Mouse (Mus musculus) CD4-positive, CD25-positive, alpha-beta regulatory T cell, adult 2 months (primary cell): ENCODE measurements around the gene Cwc22.

Experiments used
- DNase-seq: peaks from one replicate; pipeline ENCODE4 v3.0.0-alpha.2; 2012; ENCODE audit warnings: low read depth, low spot score

Cwc22 gene

DNA sequence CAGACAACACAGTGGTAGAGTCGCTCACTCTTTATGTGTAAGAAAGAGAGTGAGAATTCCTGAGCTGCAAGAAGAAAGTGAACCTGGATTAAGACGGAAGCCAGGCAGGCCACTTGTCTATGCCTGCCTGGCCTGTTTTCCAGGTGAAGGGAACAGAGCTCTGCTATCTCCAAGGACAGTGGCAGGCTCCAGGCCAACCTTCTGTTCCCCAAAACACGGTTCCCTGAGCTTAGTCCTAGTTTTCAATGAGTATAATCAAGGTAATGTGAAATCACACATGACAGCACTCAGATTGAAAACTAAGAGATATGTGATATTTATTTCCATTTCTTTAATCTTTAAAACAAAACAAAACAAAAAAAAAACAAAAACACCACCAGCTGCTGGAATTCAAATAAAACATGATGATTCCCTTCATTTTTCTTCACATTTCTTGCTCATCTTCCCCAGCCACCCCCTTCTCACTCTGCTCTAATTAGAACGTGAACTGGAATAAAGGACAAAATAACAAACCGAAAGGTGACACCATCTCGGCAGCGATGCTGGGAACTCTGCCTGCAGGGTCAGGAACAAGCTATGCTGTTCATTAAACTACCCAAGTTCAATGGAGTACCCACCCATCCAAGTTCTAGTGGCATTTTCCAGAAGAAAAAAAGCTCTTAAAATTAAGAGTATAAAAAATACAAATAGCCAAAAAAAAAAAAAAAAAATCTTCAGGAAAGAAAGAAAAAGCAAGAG lies 20.8 kb downstream of the Cwc22 start:
- DNase-seq = no peak

DNA sequence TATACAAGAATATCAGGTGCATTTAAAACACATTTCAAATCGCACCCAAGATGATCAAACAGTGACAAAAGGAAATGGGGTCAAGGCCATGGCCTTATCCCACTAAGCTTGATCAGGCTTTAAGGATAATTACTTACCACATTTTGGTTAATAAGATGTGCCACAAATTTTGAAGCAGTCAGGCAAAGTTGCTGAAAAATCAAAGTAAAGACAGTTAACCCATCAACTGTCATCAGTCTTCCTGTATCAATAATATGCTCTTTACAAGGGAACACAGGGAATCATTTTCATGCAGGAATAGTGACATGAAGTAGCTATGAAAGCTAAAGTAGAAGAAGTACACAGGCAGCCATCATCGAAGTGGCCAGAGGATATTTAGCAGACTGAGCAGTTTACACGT lies 22.2 kb downstream of the Cwc22 start:
- no peak for DNase-seq

DNA sequence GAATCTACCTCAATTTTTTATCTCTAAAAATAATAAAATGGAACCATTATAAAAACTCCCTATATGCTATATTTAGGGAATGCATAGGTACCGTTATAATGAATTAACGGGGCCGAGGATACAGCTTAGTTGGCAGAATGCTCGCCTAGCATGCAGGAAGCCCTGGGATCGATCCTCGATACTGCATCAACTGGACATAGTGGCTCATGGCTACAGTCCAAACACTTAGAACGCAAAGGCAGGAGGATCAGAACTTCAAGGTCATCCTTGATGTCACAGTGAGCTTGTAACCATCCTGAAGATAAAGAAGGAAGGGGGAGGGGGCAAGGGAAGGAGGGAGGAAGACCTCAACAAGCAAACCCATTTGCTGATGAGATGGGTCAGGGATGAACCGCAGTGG lies 23.0 kb downstream of the Cwc22 start:
- no peak for DNase-seq

DNA sequence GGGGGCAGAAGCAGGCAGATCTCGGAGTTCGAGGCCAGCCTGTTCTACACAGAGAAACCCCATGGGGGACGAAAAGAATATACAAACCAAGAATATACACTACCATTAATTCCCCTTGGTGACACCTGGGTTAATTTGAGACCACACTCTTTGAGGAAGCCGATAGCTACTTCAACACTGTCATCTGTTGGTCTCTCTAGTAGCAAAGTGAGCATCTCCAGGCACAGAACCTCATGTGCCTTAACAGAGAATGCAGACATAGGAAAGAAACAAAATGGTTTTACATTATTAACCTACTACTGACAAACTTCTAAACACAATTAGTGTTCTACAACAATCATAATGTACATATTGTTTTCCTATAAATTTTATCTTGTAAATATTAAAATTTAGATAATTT lies 24.9 kb downstream of the Cwc22 start:
- no peak for DNase-seq

DNA sequence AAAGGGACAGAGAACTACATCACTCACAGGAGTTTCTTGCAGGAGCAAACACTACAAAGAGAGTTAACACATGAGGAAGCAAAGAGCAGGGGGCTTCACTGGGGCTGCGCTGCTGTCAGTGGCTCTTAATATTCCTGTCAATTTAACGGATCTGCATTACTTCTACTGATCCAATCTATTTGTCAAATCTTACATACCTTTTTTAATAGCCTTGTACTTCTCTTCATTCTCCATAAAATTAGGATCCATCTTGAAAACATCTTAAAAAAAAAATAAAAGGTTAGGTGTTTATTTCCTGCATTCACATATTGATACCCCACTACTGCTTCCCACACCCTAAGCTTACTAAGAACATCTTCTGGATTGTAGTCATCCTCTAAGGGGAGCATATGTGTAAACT lies 25.6 kb downstream of the Cwc22 start:
- no peak for DNase-seq

DNA sequence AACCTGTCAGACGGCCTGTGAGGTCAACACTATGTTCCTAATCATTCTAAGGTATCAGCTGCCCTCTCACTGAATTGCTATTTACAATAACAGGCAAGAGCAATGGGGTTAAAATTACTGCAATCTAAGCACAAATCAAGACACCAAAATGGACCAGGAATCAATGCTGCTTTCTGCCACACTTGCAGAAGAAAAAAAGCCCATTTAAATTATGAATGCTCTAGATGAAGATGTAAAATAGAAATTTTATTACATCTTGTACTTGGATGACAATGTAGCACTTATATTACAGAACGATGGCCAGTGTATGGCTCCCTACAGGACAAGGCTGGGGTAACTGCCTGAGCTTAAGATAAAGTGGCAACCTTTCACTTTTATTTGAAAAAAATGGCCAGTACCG lies 27.7 kb downstream of the Cwc22 start:
- DNase-seq = no peak

DNA sequence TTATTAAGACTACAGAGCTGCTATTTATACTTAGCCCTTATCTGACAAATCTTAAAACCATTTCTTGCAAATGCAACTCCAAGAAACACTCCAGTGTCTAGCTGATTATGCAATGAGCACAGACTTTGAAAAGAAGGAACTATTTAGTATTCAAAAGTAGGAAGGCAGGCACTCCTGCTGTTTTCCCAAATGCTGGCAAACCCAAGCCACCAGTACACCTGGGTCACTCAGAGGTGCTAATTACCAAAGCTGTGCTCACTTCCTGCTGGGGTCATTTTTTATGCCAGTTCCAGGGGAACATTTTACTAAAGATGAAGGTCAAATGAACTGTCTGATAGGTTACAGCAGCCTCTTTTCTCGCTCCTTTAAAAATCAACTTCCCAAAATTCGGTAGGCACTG lies 28.2 kb downstream of the Cwc22 start:
- no peak for DNase-seq

DNA sequence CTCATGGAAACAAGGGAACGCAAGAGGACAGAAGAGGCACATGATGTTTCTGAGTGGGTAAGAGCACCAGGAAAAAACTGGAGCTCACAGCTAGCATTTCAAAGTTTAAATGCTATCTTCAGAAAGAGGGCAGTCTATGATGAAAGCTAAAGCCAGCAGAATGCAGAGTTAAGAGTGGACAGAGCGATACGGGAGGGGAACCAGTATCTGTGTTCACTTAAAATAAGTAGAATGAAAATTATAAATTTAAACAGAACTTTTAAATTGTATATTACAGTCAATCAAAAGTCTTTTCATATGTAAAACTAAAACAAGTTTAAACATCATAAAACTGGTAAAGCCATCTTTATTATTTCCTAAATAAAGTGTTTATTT lies 28.8 kb downstream of the Cwc22 start:
- DNase-seq = no peak

DNA sequence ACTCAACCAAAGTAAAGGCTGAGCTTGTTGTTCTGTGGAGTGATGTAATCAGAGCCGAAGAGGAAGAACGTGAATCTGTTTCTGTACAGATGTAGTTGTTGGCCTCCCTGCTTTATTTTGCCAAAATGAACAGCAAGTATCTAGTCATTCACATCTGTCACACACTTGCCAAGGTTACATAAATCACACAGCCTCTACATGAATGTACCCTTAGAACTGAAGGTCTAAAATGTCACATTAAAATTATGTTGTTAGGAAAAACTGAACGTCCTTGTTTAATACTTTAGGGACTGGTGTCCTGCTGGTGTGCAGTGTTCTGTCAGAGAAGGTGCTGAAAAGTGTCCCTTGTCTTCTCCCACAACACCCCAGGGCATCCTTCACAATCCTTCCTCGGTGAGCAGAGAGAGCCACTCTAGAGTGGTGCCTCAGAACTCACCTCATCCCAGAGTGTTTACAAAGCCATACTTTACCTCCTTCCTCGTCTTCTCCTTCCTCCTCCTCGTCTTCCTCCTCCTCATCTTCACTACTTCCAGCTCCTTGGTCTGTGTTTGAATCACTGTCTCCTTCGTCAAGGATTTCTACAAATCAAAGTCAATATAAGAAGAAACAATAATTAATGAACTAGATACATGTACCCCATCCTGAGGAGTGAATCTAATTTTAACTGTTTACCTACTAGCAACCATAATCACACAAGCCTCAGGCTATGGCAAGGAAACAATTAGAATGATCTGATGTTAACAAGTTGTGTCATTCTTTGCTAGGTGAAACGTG lies 29.4 kb downstream of the Cwc22 start:
- DNase-seq = no peak

DNA sequence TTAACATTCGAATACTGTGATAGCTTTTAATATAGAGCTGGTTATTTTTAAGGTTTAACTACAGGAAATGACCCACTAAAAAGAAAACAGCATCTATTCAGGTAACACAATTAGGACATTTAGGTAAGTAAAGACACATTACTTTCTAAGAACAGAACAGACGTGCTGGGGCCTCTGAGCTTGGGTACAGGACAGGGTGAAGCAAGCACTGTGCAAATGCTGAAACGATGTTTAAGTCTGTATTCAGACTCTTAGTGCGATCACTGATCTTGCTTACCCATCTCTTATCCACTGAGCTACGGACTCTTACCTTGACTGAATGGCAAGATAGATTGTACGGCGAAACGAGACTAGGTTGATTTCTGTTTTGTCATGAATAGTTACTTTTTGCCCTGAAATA lies 31.0 kb downstream of the Cwc22 start:
- no peak for DNase-seq

DNA sequence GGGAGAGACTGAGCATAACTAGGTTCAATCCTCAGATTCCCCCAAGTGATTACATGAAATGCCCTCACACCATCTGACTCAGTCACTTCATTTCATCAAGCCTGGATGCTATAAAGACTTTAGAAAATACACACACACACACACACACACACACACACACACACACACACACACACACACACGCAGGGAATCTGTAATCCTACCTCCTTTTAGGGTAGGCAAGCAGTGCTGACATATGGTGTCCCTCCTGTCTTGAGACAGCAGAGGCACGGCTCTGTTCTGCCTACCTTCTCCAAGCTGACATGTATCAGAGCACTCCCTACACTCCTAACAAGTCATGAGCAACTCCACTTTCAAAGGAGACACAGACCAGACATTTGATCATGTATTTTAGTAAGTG lies 32.5 kb downstream of the Cwc22 start:
- DNase-seq = no peak

DNA sequence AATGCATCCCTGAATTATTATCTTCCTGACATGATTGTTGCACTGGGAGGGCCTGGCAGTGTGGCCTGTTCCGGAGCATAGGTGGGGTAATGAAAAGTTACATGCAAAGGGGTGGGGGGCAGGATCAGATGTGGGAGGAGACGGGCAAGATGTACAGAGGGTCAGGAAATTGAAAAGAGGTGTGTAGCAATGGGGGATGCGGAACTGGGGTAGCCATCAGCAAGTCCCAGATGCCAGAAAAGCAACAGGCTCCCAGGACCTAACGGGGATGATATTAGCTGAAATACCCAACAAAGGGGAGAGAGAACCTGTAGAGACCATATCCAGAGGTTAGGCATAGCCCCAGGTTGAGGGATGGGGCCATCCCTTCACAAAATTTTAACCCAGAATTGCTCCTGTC lies 34.0 kb downstream of the Cwc22 start:
- DNase-seq = no peak

DNA sequence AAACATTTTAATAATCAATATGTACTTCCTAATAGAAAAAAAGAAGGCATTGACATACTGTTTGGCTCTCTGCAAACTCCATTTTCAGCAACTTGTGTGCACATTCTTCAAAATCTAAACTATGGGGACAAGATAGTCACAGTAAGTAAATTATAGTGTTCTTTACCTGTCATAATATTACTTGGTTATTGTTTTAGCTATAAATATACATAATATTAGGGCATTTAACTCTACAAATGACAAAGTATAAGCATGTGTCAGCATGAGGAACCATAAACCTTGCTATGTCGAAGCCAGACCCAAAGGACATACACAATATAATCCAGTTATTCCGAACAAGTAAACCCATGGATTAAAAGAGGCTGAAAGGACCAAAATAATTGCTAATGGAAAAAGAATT lies 34.7 kb downstream of the Cwc22 start:
- no peak for DNase-seq

DNA sequence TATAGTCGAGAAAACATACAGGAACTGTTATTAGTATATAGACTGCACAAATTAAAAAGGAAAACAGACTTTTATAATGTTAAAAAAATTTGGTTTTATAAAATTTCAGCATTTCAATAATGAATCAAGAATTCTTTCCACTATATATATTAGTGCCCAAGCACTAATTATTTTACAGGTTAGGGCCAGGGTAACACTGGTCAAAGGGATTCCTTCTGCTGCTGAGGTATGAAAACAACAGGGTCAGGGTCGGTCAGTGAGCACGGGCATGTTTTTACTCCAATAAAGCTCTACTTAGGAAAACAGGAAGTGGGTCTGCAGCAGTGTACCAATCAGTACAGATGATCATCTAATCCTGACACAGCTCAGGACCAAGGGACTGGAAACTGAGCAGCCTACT lies 36.0 kb downstream of the Cwc22 start:
- DNase-seq = no peak

DNA sequence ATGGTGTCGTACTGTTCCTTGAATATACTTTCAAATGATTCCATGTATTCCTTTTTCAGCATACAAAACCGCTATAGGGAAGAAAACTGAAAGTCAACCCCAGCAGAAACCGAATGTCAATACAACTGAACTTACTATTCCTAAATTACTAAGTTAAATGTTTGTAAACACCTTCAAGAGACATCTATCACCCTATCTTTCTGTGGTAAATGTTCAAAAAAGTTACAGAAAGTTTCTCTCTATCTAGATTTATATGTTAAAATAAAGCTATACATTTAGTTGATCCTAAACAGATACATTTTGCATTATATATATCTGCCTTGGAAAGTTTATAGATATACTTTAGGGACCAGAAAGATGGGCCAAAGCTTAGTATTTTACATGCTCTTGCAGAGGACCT lies 39.0 kb downstream of the Cwc22 start:
- no peak for DNase-seq

DNA sequence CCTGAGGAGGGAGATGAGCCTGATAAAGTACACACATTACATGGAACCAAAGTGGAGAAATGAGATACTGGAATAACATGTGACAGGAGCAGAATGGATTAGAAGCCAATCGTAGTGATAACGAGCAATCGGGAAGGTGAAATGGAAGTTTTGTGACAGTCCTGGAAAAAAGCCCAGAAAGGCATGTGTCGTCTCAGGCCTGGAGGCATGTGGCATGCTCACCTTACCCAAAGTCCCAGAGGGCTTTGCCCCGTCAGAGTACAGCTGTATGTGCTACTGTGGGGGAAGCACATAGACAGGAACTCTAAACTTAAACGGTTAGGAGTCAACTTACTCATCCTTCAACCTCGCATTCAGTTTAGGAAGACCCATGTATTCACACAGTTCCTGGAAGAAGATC lies 41.2 kb downstream of the Cwc22 start:
- no peak for DNase-seq

DNA sequence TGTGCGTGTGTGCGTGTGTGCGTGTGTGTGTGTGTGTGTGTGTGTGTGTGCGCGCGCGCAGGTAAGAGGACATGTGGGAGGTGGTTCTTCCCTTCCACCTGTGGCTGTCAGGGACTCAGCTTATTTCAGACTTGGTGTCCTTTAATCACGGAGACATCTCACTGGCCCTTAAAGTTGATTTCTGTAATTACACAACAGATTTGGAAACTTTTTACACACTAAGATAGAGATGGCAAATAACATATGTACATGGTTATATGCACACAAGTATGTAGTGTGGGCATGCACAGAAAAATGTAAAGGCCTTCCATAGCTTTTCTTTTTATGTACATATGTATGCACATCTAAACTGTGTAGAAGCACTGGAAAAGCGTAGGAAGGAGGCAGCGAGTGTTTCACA lies 41.7 kb downstream of the Cwc22 start:
- DNase-seq = no peak

DNA sequence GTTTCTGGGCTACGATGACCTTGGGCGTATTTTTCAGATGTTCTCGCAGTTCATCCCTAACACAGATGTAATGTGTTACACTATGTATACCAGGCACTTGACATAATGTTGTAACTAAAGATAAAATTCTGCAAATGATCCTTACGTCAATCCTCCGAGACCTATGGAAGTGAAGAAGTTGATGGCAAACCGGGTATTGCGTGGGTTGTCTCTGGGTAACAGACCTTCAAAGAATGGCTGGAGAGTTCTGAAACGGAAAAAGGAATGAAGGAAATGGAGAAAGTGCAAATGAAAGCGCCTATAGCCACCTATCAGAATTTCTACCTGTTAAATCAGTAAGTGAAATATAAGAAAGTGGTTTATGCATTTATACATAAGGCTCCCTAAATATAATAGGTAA lies 42.2 kb downstream of the Cwc22 start:
- DNase-seq = no peak

DNA sequence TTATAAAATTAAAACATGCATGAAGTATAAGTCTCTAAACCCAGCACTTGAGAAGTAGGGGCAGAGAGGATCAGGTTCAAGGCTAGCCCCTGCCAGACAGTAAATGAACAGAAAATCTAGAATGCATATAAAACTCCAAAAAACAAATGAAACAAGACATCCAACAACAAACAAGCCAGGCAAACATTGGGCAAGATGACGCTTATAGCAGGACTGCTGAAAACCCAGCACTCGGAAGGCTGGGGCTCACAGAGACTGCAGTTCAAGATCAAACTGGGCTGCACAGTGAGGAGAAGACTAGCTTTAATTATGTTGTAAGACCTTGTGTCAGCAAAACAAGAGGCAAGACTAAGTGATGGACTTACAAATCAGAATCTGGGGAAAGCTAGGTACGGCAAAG lies 43.1 kb downstream of the Cwc22 start:
- no peak for DNase-seq

DNA sequence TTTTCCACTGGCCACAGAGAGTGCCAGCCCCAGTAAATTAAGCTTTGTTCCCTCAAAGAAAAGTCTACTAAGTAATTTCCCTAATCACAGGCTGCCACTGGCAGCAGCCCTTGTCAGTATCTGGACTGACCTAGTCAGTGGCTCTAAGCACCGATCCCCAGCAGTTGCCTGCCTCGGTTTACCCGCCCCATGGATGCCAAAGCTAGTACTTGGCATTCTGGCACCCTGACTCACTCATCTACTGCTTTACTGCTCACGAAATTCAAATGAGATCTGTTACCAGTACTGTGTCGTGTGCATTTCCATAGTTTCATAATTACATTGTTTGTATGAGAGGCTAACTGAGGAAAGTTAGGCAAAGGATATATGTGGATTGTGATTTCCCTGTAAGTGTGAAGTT lies 44.9 kb downstream of the Cwc22 start:
- no peak for DNase-seq

DNA sequence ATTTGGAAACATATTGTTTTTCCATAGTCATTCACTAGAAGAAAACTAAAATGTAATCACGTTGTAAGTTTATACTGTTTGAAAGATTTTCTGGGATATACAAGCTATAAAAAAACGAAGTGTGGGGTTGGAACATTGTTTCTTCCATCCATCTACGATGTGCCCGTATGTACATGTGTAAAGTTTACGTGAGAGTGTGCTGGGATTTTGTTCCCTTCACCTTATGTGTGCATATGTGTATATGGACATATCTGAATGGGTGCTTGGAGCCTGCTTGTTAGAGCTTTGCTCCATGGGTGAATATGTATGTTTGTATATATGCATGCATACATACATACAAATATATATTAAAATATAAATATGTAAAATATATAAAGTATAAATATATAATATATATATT lies 45.4 kb downstream of the Cwc22 start:
- no peak for DNase-seq

DNA sequence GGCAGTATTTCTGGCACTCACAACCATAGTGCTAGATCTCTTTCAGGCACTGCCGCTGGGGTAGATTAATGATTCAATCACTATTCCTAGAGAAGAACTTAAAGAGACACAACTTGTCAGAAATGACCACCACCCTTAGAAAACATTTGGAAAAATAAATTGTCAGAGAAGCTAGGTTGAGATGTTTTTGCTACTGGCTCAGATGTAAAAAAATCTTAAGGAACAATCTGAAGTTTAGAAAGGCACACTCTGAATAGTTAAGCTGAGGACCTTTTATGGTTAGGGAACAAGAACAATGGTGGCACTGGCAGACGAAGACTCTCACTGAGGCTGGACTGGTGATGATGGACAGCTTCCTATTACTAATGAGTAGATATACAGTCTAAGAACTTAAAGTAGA lies 46.1 kb downstream of the Cwc22 start:
- no peak for DNase-seq

DNA sequence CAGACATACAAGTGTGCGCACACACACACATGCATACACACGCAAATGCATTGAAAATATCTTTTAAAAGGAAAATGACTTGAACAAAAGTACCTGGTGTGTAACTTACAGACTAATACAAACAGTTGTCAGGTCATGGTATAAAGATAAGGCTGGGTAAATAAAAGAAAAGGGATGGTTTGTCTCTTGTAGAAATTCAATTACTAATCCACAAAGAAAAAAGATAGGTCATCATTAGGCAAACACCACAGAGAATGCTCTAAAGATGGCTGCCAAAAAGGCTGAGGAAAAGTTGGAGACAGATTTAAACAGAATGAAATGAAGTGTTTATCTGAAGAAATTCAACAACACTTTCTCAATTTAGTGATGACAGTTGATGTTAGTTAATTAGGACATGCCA lies 47.7 kb downstream of the Cwc22 start:
- DNase-seq = no peak

DNA sequence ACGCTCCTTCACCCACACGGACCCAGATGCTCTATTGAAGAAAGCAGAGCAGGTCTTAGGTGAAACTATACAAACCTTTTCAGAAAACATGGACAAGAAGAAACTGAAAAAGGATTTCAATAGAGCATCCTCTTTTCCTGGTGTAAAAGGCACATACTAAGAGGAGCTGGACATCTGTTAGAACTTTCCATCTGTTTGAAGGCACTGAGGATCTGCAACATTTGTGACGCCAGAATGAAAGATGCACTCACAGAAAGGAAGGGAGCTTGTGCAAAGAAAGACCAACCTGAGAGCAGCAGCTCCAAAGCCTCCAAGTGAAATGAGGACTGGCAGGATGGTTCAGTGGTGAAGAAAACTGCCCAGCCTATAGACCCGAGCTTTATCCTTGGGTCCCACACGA lies 48.2 kb downstream of the Cwc22 start:
- DNase-seq = no peak
